Mouse (Mus musculus) G1E (cell line): Measurements from ENCODE around the gene Rasal3. TPM values are rescaled to one million over a fixed set of nuclear protein-coding genes. Genes with fewer than 3 reads are reported as not detected.

Experiments
- ATAC-seq: 2 replicates; pipeline ENCODE4 v1.8.0; 2016; ENCODE audit warnings: mild to moderate bottlenecking; ENCODE audit not compliant: insufficient number of reproducible peaks, poor library complexity, low FRiP score, severe bottlenecking; ENCODE audit errors: extremely low read depth
- DNase-seq: peaks from one replicate; pipeline ENCODE4 v3.0.0; 2012; ENCODE audit warnings: low spot score
- H3K27me3 ChIP-seq: 2 replicates; pipeline ENCODE4 v1.6.1; 2012; ENCODE audit warnings: mild to moderate bottlenecking, low read length, inconsistent platforms; ENCODE audit not compliant: insufficient read depth
- H3K36me3 ChIP-seq: replicated peaks from 2 replicates; pipeline ENCODE3; 2012; ENCODE audit warnings: mild to moderate bottlenecking, inconsistent platforms
- H3K4me1 ChIP-seq: 2 replicates; pipeline ENCODE4 v1.6.1; 2012; ENCODE audit warnings: low read depth, low read length, inconsistent platforms, mixed read lengths; ENCODE audit not compliant: insufficient read depth
- H3K4me3 ChIP-seq: 2 replicates; pipeline ENCODE4 v1.5.1; 2012; ENCODE audit warnings: low read depth, mild to moderate bottlenecking, inconsistent platforms, low read length, moderate library complexity, mixed read lengths
- H3K9me3 ChIP-seq: replicated peaks from 2 replicates; pipeline ENCODE4 v1.6.1; 2012; ENCODE audit warnings: inconsistent platforms
- CTCF ChIP-seq: IDR thresholded peaks from 2 replicates; pipeline ENCODE4 v1.5.1; 2012; ENCODE audit warnings: low read depth, low read length, inconsistent platforms, mixed read lengths
- GATA1 ChIP-seq: IDR thresholded peaks from 2 replicates; pipeline ENCODE4 v1.6.1; 2012; ENCODE audit warnings: borderline replicate concordance, low read length, inconsistent platforms, mixed read lengths
- GATA2 ChIP-seq: IDR thresholded peaks from 2 replicates; pipeline ENCODE4 v1.6.1; 2012; ENCODE audit warnings: low read depth, low read length, inconsistent platforms, borderline replicate concordance
- POLR2AphosphoS5 ChIP-seq: IDR thresholded peaks from 2 replicates; pipeline ENCODE4 v1.6.1; 2012; ENCODE audit warnings: low read depth, low read length, inconsistent platforms; ENCODE audit not compliant: insufficient replicate concordance
- TAL1 ChIP-seq: conservative IDR thresholded peaks from 2 replicates; pipeline ENCODE4 v1.6.1; 2012; ENCODE audit warnings: low read depth, low read length, inconsistent platforms, mixed read lengths
- polyA plus RNA-seq: library from polyadenylated mRNA; stranded (reverse); fragments of >175 nt; gene quantifications from 2 replicates; pipeline ENCODE4 v1.2.3, GENCODE M21; 2012
- total RNA-seq, 2 experiments: library from RNA; stranded (forward) in 1 of 2; stranded (reverse) in 1 of 2; fragments of 200-1000 nt in 1 of 2; fragments of >200 nt in 1 of 2; fragmentation: Nextera tagmentation in 1 of 2; gene quantifications; 2 replicates each; pipeline ENCODE4 v1.2.3; 2014 to 2017

The Rasal3 gene
- total and polyA plus RNA-seq, 3 experiments, result 0.86 to 6.5 (median 2.9) TPM

DNA sequence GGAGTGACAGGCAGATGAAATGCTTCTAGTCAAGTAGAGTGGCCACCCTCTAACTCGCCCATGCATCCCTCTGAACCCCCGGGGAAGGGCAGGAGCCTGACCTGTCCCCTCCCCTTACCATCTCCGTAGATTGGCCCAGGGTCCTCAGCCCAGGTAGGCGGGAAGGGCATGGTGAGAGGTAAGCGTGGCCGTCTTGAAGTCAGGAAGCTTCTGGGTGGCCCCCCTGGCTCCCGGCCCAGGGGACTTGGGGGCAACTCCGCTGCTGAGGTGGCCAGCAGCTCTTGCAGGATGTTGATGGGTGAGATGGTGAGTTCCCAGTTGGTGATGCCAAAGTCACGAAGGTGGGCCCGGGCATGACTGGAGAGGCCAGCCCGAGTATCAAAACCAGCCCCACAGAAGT, 35.7 kb downstream of the Rasal3 start:
- no peak overlapping the region for H3K4me3 ChIP-seq

GRCm38 (mm10) chr17:32365296-32365695, 38.1 kb downstream of the Rasal3 start:
- ATAC-seq, result no peak
- peaks cover 30% of the 10 kb centered on the region for H3K4me1 ChIP-seq
- no peaks in the 10 kb centered on the region for H3K9me3 ChIP-seq
- no peak overlapping the region; the same call in 1 of the 2 replicates for H3K4me3 ChIP-seq
- TF ChIP-seq GATA2, result no peak
- no peak for TF ChIP-seq CTCF
- TF ChIP-seq GATA1, result no peak
- TF ChIP-seq TAL1, result no peak
- H3K27me3 ChIP-seq, result no peaks in the 10 kb centered on the region; the same call in 1 of the 2 replicates
- DNase-seq, result no peak
- peaks cover 29% of the 10 kb centered on the region for H3K36me3 ChIP-seq

More for the DNA sequence above, 35.7 kb downstream of the Rasal3 start:
- TF ChIP-seq GATA1 (no peak), GATA2 (no peak), CTCF (no peak), TAL1 (no peak), POLR2AphosphoS5 (no peak)
- peaks cover 5% of the 10 kb centered on the region for H3K36me3 ChIP-seq
- ATAC-seq, result no peak
- no peak for DNase-seq
- H3K27me3 ChIP-seq, result no peaks in the 10 kb centered on the region; the same call in 1 of the 2 replicates
- H3K4me1 ChIP-seq, result peaks cover 21% of the 10 kb centered on the region
- no peaks in the 10 kb centered on the region for H3K9me3 ChIP-seq

GRCm38 (mm10) chr17:32364850-32365249, 38.5 kb downstream of the Rasal3 start:
- Histone ChIP-seq H3K4me3 (peak overlapping the region; percentile 89), H3K36me3 (peaks cover 34% of the 10 kb centered on the region), H3K9me3 (no peaks in the 10 kb centered on the region), H3K27me3 (no peaks in the 10 kb centered on the region; the same call in 1 of the 2 replicates), H3K4me1 (peaks cover 34% of the 10 kb centered on the region)
- ATAC-seq (no peak), DNase-seq (no peak)
- TF ChIP-seq TAL1, result no peak
- TF ChIP-seq CTCF, result no peak
- TF ChIP-seq GATA1, result no peak
- TF ChIP-seq POLR2AphosphoS5, result no peak
- no peak for TF ChIP-seq GATA2

DNA sequence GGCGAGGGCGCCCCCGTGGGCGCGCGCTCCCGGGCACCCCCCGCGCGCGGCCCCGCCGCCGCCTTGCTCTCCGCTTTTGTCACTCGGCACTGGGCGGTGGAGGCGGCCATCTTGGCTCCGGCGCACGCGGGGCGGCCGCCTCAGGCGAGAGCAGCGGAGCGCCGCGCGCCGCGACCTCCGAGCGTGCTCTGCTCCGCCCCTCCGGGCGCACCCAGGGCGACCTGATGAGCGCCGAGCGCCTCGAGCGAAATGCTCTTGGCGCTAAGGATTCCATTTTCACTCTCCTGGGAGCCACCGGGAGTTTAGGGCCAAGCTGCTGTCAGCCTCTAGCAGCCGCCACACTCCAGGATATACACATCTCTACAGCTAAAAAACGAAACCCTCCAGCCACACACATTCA, 39.1 kb downstream of the Rasal3 start:
- Histone ChIP-seq H3K4me1 (peaks cover 36% of the 10 kb centered on the region), H3K36me3 (peaks cover 39% of the 10 kb centered on the region), H3K27me3 (no peaks in the 10 kb centered on the region; the same call in 1 of the 2 replicates), H3K9me3 (no peaks in the 10 kb centered on the region), H3K4me3 (peak overlapping the region; percentile 89)
- TF ChIP-seq POLR2AphosphoS5 (no peak), TAL1 (no peak), GATA2 (no peak), CTCF (no peak), GATA1 (no peak)
- ATAC-seq (peak; percentile 57), DNase-seq (peak; percentile 89)

- peaks cover 40% of the 10 kb centered on the region for H3K4me1 ChIP-seq
- no peaks in the 10 kb centered on the region; the same call in 1 of the 2 replicates for H3K27me3 ChIP-seq
- TF ChIP-seq POLR2AphosphoS5 (no peak), CTCF (no peak), TAL1 (no peak)
- no peaks in the 10 kb centered on the region for H3K9me3 ChIP-seq
- peak overlapping the region; percentile 89 for H3K4me3 ChIP-seq
- H3K36me3 ChIP-seq, result peaks cover 43% of the 10 kb centered on the region
- DNase-seq (no peak), ATAC-seq (no peak; the same call in 1 of the 2 replicates)
Observed at GRCm38 (mm10) chr17:32363821-32364301, 39.5 kb downstream of the Rasal3 start.

DNA sequence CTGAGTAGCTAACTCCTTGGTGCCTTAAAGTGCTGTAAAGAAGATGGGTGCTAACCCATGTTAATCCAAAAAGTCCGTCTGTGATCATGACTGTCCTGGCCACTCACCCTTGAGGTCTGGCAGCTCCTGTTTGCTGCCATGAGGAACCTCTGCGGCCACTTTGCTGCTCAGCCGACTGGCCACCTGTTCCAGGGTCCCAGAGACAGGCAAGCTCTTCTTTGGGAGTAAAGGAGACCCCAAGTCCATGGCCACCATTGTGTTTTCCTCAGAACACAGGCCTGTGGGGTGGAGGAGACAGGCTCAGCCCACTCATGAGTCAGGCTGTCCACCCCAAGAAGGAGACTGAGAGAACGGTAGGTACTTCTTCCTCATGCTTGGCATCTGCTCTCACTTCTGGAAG, 40.7 kb downstream of the Rasal3 start:
- Histone ChIP-seq H3K36me3 (peaks cover 55% of the 10 kb centered on the region), H3K4me1 (peaks cover 49% of the 10 kb centered on the region), H3K9me3 (no peaks in the 10 kb centered on the region), H3K27me3 (no peaks in the 10 kb centered on the region), H3K4me3 (peak overlapping the region; percentile 89; the same call in 1 of the 2 replicates)
- DNase-seq (no peak), ATAC-seq (no peak)
- TF ChIP-seq GATA2, result no peak
- TF ChIP-seq POLR2AphosphoS5, result no peak
- no peak for TF ChIP-seq CTCF
- no peak for TF ChIP-seq TAL1
- no peak for TF ChIP-seq GATA1

DNA sequence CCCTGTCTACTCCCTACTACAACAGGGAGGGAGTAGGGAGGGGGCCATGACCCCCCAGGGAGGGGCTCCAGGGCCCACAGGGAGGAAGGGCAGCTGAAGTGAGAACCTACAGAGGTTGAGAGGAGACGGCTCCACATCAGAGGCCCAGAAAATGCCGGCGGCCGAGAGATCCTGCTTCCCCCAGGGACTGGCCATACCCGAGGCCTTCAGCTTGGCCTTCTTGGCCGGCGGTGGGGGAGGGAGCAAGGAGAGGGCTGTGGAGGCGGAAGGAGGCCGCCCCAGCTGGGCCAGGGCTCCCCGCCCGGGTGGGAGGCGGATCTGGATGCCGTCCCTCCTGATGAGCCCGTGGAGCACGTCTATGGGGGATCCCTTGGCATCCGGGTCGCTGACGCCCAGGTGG, 43.5 kb downstream of the Rasal3 start:
- Histone ChIP-seq H3K4me1 (peaks cover 43% of the 10 kb centered on the region), H3K27me3 (no peaks in the 10 kb centered on the region), H3K9me3 (no peaks in the 10 kb centered on the region), H3K4me3 (no peak overlapping the region), H3K36me3 (peaks cover 83% of the 10 kb centered on the region)
- TF ChIP-seq GATA2 (no peak), TAL1 (no peak), POLR2AphosphoS5 (no peak), GATA1 (no peak), CTCF (no peak)
- ATAC-seq (no peak), DNase-seq (no peak)
